Mouse (Mus musculus): ENCODE data around the gene Cops7b. TPM values are rescaled to one million over a fixed set of nuclear protein-coding genes. Genes with fewer than 3 reads are reported as not detected.
"Not testable (repeated sequence)": the region's sequence is repeated elsewhere in the genome, so short reads cannot be mapped to it uniquely, and the experiment has no call there.

Cops7b gene
- polyA plus RNA-seq (2016; fragmentation: Nextera tagmentation; extraction: Ambion mirVana) = 28.6 and 32.6 TPM in 2 replicates

- peak; percentile 96 for ATAC-seq (ENCODE audit: insufficient number of reproducible peaks, low FRiP score)
- peaks cover 16% of the 10 kb centered on the region for H3K4me1 ChIP-seq (replicated peaks)
- no peaks in the 10 kb centered on the region for H3K27me3 ChIP-seq (replicated peaks)
- H3K9ac ChIP-seq = peak within 1 kb of the TSS; percentile 93
- H3K4me2 ChIP-seq = peak within 1 kb of the TSS; percentile 89
- H3K9me3 ChIP-seq (replicated peaks) = no peaks in the 10 kb centered on the region
- WGBS = under 1% methylated on average over 26 of the region's 26 CpGs
- peak within 1 kb of the TSS; percentile 90 for H3K4me3 ChIP-seq
- 0 out of 2 replicates have a peak, but pooled peaks cover 3% of the 10 kb centered on the region for H3K36me3 ChIP-seq
- peak within 1 kb of the TSS; percentile 41; the same call in 1 of the 2 replicates for H3K27ac ChIP-seq (ENCODE audit: poor library complexity, severe bottlenecking)
Observed at GRCm38 (mm10) chr1:86582451-86583096, at the start of gene Cops7b, which contains the start of gene Pde6d. Gene Cops7b (plus strand): TSS chr1:86582904. Gene Pde6d (minus strand): TSS chr1:86582629.

GRCm38 (mm10) chr1:86533411-86534130 lies 49.1 kb upstream of the Cops7b start:
- Histone ChIP-seq H3K36me3 (peaks cover 27% of the 10 kb centered on the region), H3K9me3 (replicated peaks) (no peaks in the 10 kb centered on the region), H3K4me2 (no peak overlapping the region), H3K27me3 (replicated peaks) (no peaks in the 10 kb centered on the region), H3K9ac (no peak overlapping the region), H3K4me1 (replicated peaks) (peaks cover 32% of the 10 kb centered on the region), H3K27ac (ENCODE audit: poor library complexity, severe bottlenecking) (no peak overlapping the region), H3K4me3 (no peak overlapping the region)
- WGBS = 86% methylated on average over 6 of the region's 6 CpGs
- ATAC-seq (ENCODE audit: insufficient number of reproducible peaks, low FRiP score) = no peak

GRCm38 (mm10) chr1:86538383-86538782 lies 44.3 kb upstream of the Cops7b start:
- H3K4me3 ChIP-seq = no peak overlapping the region
- no peak for ATAC-seq (ENCODE audit: insufficient number of reproducible peaks, low FRiP score)
- H3K4me2 ChIP-seq = no peak overlapping the region
- peaks cover 28% of the 10 kb centered on the region for H3K36me3 ChIP-seq
- WGBS = 50% methylated on average over 3 of the region's 3 CpGs
- no peak overlapping the region for H3K9ac ChIP-seq
- no peaks in the 10 kb centered on the region for H3K27me3 ChIP-seq (replicated peaks)
- H3K27ac ChIP-seq (ENCODE audit: poor library complexity, severe bottlenecking) = no peak overlapping the region
- H3K4me1 ChIP-seq (replicated peaks) = no peaks in the 10 kb centered on the region
- H3K9me3 ChIP-seq (replicated peaks) = no peaks in the 10 kb centered on the region

DNA sequence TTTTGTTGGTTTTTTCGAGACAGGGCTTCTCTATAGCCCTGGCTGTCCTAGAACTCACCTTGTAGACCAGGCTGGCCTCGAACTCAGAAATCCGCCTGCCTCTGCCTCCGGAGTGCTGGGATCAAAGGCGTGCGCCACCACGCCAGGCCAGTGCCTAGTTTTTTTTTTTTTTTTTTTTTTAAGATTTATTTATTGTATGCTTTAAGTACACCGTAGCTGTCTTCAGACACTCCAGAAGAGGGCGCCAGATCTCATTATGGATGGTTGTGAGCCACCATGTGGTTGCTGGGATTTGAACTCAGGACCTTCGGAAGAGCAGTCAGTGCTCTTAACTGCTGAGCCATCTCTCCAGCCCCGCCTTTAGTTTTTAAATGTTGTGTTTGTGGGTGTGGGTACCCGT lies 43.1 kb upstream of the Cops7b start:
- H3K4me2 ChIP-seq; H3K4me1 ChIP-seq (replicated peaks); H3K27me3 ChIP-seq (replicated peaks); H3K9me3 ChIP-seq (replicated peaks); H3K4me3 ChIP-seq; ATAC-seq (ENCODE audit: insufficient number of reproducible peaks, low FRiP score); H3K27ac ChIP-seq (ENCODE audit: poor library complexity, severe bottlenecking); H3K9ac ChIP-seq: not testable (repeated sequence)
- WGBS = 82% methylated on average over 12 of the region's 12 CpGs
- peaks cover 35% of the 10 kb centered on the region for H3K36me3 ChIP-seq

DNA sequence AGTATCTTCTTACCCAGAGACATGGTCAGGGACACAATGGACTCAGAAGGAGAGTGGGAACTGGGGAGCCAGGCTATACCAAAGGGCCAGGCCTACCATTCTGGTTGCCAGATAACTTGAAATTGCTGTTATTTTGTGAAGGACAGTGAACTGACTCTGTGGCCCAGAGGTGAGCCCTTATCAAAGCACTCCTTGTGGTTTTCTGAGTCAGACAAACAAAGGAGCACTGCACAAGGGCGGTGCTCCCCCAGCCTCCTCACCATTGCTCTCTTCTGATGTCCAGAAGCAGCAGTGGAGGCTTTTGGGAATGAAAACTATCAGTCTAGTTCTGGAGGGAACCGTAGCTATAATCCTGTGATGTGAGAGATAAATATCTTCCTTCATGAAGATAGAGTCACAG lies 40.1 kb upstream of the Cops7b start:
- Histone ChIP-seq H3K27ac (ENCODE audit: poor library complexity, severe bottlenecking) (no peak overlapping the region), H3K4me3 (no peak overlapping the region), H3K9ac (no peak overlapping the region), H3K36me3 (peaks cover 60% of the 10 kb centered on the region), H3K4me1 (replicated peaks) (no peaks in the 10 kb centered on the region), H3K9me3 (replicated peaks) (no peaks in the 10 kb centered on the region), H3K27me3 (replicated peaks) (no peaks in the 10 kb centered on the region), H3K4me2 (no peak overlapping the region)
- 78% methylated on average over 2 of the region's 2 CpGs for WGBS
- ATAC-seq (ENCODE audit: insufficient number of reproducible peaks, low FRiP score) = no peak

GRCm38 (mm10) chr1:86546797-86547196 lies 35.9 kb upstream of the Cops7b start:
- H3K4me2 ChIP-seq = no peak overlapping the region
- no peak overlapping the region for H3K27ac ChIP-seq (ENCODE audit: poor library complexity, severe bottlenecking)
- no peak overlapping the region for H3K9ac ChIP-seq
- H3K36me3 ChIP-seq = peaks cover 53% of the 10 kb centered on the region
- no peak overlapping the region for H3K4me3 ChIP-seq
- no peaks in the 10 kb centered on the region for H3K27me3 ChIP-seq (replicated peaks)
- H3K9me3 ChIP-seq (replicated peaks) = no peaks in the 10 kb centered on the region
- WGBS = 66% methylated on average over 3 of the region's 3 CpGs
- peaks cover 9% of the 10 kb centered on the region for H3K4me1 ChIP-seq (replicated peaks)
- ATAC-seq (ENCODE audit: insufficient number of reproducible peaks, low FRiP score) = no peak

GRCm38 (mm10) chr1:86551299-86551698 lies 31.4 kb upstream of the Cops7b start:
- H3K27me3 ChIP-seq (replicated peaks) = no peaks in the 10 kb centered on the region
- no peak overlapping the region for H3K4me2 ChIP-seq
- no peak for ATAC-seq (ENCODE audit: insufficient number of reproducible peaks, low FRiP score)
- peaks cover 20% of the 10 kb centered on the region for H3K36me3 ChIP-seq
- H3K4me3 ChIP-seq = no peak overlapping the region
- no peak overlapping the region for H3K27ac ChIP-seq (ENCODE audit: poor library complexity, severe bottlenecking)
- H3K9ac ChIP-seq = no peak overlapping the region
- WGBS = 63% methylated on average over 4 of the region's 4 CpGs
- H3K9me3 ChIP-seq (replicated peaks) = no peaks in the 10 kb centered on the region
- H3K4me1 ChIP-seq (replicated peaks) = peaks cover 13% of the 10 kb centered on the region

- Histone ChIP-seq H3K9ac (no peak overlapping the region), H3K36me3 (peaks cover 20% of the 10 kb centered on the region), H3K4me2 (no peak overlapping the region), H3K9me3 (replicated peaks) (no peaks in the 10 kb centered on the region), H3K27me3 (replicated peaks) (no peaks in the 10 kb centered on the region), H3K27ac (ENCODE audit: poor library complexity, severe bottlenecking) (no peak overlapping the region), H3K4me3 (no peak overlapping the region), H3K4me1 (replicated peaks) (peaks cover 13% of the 10 kb centered on the region)
- 48% methylated on average over 2 of the region's 2 CpGs for WGBS
- ATAC-seq (ENCODE audit: insufficient number of reproducible peaks, low FRiP score) = no peak
Observed at GRCm38 (mm10) chr1:86551877-86552276, 30.8 kb upstream of the Cops7b start.

GRCm38 (mm10) chr1:86555665-86556064 lies 27.0 kb upstream of the Cops7b start:
- H3K4me2 ChIP-seq = no peak overlapping the region
- H3K4me1 ChIP-seq (replicated peaks) = peaks cover 16% of the 10 kb centered on the region; the same call in 1 of the 2 replicates
- 79% methylated on average over 3 of the region's 3 CpGs for WGBS
- peaks cover 17% of the 10 kb centered on the region for H3K36me3 ChIP-seq
- H3K9ac ChIP-seq = no peak overlapping the region
- no peak overlapping the region for H3K4me3 ChIP-seq
- no peaks in the 10 kb centered on the region for H3K27me3 ChIP-seq (replicated peaks)
- H3K27ac ChIP-seq (ENCODE audit: poor library complexity, severe bottlenecking) = no peak overlapping the region
- no peak for ATAC-seq (ENCODE audit: insufficient number of reproducible peaks, low FRiP score)
- H3K9me3 ChIP-seq (replicated peaks) = no peaks in the 10 kb centered on the region

DNA sequence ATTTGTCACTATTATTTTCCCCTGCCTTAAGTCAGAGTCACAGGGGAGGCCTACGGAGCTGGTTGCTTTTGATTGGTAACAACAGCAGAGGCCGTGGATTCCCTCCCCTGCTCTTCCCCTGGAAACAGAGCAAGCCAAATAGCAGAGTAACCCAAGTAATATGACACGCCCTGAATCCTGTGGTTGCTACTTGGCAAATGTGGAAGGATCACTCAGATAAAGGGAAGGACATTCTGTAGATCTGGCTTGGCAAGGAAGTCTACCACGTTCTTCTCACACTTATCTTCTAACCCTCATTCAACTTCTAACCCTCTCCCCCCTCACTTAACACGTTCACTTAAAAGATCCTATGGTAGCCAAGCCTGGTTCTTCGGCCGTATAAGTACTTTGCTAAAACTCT lies 24.8 kb upstream of the Cops7b start:
- no peak for ATAC-seq (ENCODE audit: insufficient number of reproducible peaks, low FRiP score)
- Histone ChIP-seq H3K36me3 (peaks cover 25% of the 10 kb centered on the region), H3K9ac (no peak overlapping the region), H3K4me1 (replicated peaks) (peaks cover 10% of the 10 kb centered on the region; the same call in 1 of the 2 replicates), H3K4me3 (no peak overlapping the region), H3K27ac (ENCODE audit: poor library complexity, severe bottlenecking) (no peak overlapping the region), H3K4me2 (no peak overlapping the region), H3K9me3 (replicated peaks) (no peaks in the 10 kb centered on the region), H3K27me3 (replicated peaks) (no peaks in the 10 kb centered on the region)
- 44% methylated on average over 7 of the region's 7 CpGs for WGBS

- H3K4me1 ChIP-seq (replicated peaks) = peaks cover 10% of the 10 kb centered on the region; the same call in 1 of the 2 replicates
- peaks cover 39% of the 10 kb centered on the region for H3K36me3 ChIP-seq
- H3K9me3 ChIP-seq (replicated peaks) = no peaks in the 10 kb centered on the region
- H3K27me3 ChIP-seq (replicated peaks) = no peaks in the 10 kb centered on the region
- H3K4me3 ChIP-seq = no peak overlapping the region
- no peak for ATAC-seq (ENCODE audit: insufficient number of reproducible peaks, low FRiP score)
- WGBS = 82% methylated on average over 3 of the region's 3 CpGs
- H3K27ac ChIP-seq (ENCODE audit: poor library complexity, severe bottlenecking) = no peak overlapping the region
- no peak overlapping the region for H3K9ac ChIP-seq
- H3K4me2 ChIP-seq = no peak overlapping the region
Observed at GRCm38 (mm10) chr1:86559232-86559631, 23.5 kb upstream of the Cops7b start.
